Mouse (Mus musculus): ENCODE measurements around the gene Dpysl4. TPM values are rescaled to one million over a fixed set of nuclear protein-coding genes. Genes with fewer than 3 reads are reported as not detected.

Gene Dpysl4
- total and polyA plus RNA-seq, 3 experiments, result not detected

DNA sequence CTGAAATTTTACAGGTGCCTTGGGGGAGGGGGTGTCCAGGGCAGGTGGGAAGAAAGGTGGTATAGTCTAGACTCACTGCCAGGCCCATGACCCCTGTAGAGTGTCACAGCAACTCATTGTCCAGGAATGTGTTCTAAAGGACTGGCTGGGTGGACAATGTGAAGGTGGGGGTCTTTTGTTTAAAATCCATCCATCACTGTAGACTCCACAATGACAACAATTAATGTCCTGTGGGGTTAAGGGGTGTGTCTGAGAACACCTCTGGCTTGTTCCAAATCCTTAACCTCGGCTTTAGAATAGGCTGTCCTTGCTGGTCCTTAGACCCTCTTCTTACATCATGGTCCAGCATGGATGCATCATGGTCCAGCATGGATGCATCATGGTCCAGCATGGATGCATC is 1.5 kb upstream of the Dpysl4 start:
- Histone ChIP-seq H3K4me2 (ENCODE audit: insufficient read depth, low read depth, poor library complexity, severe bottlenecking) (no peak overlapping the region), H3K27ac (ENCODE audit: insufficient read depth, low read depth) (no peak overlapping the region), H3K9me3 (replicated peaks; ENCODE audit: low read length) (peaks cover 4% of the 10 kb centered on the region), H3K4me3 (replicated peaks in 1 of 3; ENCODE audit: low read depth in 2 of 3, low read length in 2 of 3, poor library complexity in 1 of 3) (no peak overlapping the region), H3K9ac (ENCODE audit: insufficient read depth, low read depth) (no peak overlapping the region), H3K79me2 (replicated peaks; ENCODE audit: control insufficient read depth, extremely low read depth, insufficient read depth, poor library complexity, severe bottlenecking) (no peaks in the 10 kb centered on the region), H3K36me3 (replicated peaks in 1 of 2; ENCODE audit: control insufficient read depth in 1 of 2, insufficient read depth in 1 of 2, low read length in 1 of 2) (no peaks in the 10 kb centered on the region), H3K27me3 (replicated peaks) (peaks cover 62% of the 10 kb centered on the region), H3K4me1 (ENCODE audit: control insufficient read depth in 1 of 2, insufficient read depth in 2 of 2) (no peaks in the 10 kb centered on the region)
- dilution Hi-C loops (cut with MboI; ENCODE audit: extremely low pct_ligation_motif_present, extremely low pct_unique_long_range_greater_than_20kb, low sequenced_read_pairs), result no loop called here
- in situ Hi-C loops (cut with MboI; ENCODE audit: low pct_ligation_motif_present, low pct_unique_long_range_greater_than_20kb, low sequenced_read_pairs), result no loop called here
- TF ChIP-seq ETS1 (conservative IDR thresholded peaks at IDR 0.05; ENCODE audit: low read depth, low read length), result no peak
- TF ChIP-seq MXI1 (IDR thresholded peaks at IDR 0.05; ENCODE audit: low read depth, low read length), result no peak
- no peak for TF ChIP-seq ZMIZ1 (IDR thresholded peaks at IDR 0.05; ENCODE audit: low read depth, low read length)
- no peak for TF ChIP-seq CTCF (conservative IDR thresholded peaks at IDR 0.05 in 1 of 2, IDR thresholded peaks at IDR 0.05 in 1 of 2; ENCODE audit: low read depth in 2 of 2, low read length in 2 of 2)
- TF ChIP-seq NRF1 (IDR thresholded peaks at IDR 0.05; ENCODE audit: low read depth, low read length), result no peak
- no peak for TF ChIP-seq POLR2A (IDR thresholded peaks at IDR 0.05; ENCODE audit: low read depth, low read length)
- no peak for TF ChIP-seq MAFK (IDR thresholded peaks at IDR 0.05; ENCODE audit: insufficient replicate concordance, low read length)
- TF ChIP-seq SMC3 (IDR thresholded peaks at IDR 0.05; ENCODE audit: low read depth, low read length), result no peak
- TF ChIP-seq MAZ (IDR thresholded peaks at IDR 0.05; ENCODE audit: low read depth, low read length), result no peak
- no peak for TF ChIP-seq E2F4 (IDR thresholded peaks at IDR 0.05; ENCODE audit: insufficient replicate concordance, low read depth, low read length)
- TF ChIP-seq UBTF (IDR thresholded peaks at IDR 0.05; ENCODE audit: low read depth, low read length), result no peak
- no peak for TF ChIP-seq USF2 (conservative IDR thresholded peaks at IDR 0.05; ENCODE audit: low read depth, low read length)
- no peak for TF ChIP-seq EP300 (IDR thresholded peaks at IDR 0.05; ENCODE audit: low read length)
- no peak for TF ChIP-seq MEF2A (IDR thresholded peaks at IDR 0.05; ENCODE audit: borderline replicate concordance, low read depth, low read length)
- no peak for TF ChIP-seq ZKSCAN1 (IDR thresholded peaks at IDR 0.05; ENCODE audit: borderline replicate concordance, low read depth, low read length)
- DNase-seq (ENCODE audit: extremely low read depth), result no peak

DNA sequence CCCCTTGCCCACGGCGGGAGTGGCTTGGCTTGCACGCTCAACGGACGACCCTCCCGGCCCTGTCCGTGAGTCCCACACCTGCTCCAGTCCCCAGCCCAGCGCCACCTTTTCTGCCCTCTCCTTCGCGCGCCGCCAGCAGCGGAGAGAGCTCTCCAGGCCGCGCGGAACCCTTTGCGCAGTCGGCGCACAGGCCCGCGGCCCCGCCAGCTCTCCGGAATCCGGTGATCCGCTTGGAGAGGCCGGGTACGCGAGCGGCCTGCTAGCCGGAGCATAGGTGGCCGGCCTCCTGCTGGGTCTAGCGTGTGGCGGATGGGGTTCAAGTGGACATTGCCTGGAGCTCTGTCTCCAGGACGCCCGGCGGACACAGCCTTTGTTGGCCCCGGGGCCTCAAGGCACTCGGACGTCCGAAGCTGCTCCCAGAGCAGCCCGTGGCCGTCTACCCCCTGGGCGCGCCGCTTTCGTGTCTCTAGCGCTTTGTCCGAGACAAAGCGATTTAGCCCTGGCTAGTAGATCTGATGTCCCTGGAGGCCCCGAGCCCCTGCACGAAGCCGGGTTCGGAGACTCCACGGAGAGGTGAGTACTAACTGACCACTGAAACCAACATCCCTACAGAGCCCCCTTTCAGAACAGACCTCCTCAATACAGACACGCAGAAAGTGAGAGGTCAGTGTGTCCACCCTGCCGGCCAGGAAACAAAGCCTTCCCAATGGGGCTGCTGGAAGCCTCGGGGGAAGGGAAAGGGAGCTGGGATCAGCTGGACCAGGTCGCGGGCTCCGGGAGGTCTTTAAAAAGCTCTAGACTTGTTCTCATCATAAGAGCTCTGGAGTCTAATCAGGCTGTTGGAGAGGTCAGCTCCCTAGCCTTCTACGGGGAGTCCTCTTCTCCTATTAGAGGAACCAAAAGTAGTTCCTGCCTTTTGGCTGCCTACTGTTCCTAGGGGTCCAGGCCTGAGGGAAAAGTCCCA is 676 bp downstream of the Dpysl4 start:
- TF ChIP-seq POLR2A (IDR thresholded peaks at IDR 0.05; ENCODE audit: low read depth, low read length) (no peak), RCOR1 (conservative IDR thresholded peaks at IDR 0.05; ENCODE audit: low read depth, low read length) (no peak), MAX (IDR thresholded peaks at IDR 0.05; ENCODE audit: low read length) (no peak), CHD2 (IDR thresholded peaks at IDR 0.05; ENCODE audit: low read length) (no peak), NRF1 (IDR thresholded peaks at IDR 0.05; ENCODE audit: low read depth, low read length) (no peak)
- H3K36me3 ChIP-seq (replicated peaks in 1 of 2; ENCODE audit: control insufficient read depth in 1 of 2, insufficient read depth in 1 of 2, low read length in 1 of 2), result no peaks in the 10 kb centered on the region
- no peaks in the 10 kb centered on the region for H3K9me3 ChIP-seq (replicated peaks; ENCODE audit: low read length)
- no peak overlapping the region for H3K4me2 ChIP-seq (ENCODE audit: insufficient read depth, low read depth, poor library complexity, severe bottlenecking)
- H3K27ac ChIP-seq (ENCODE audit: insufficient read depth, low read depth), result no peak overlapping the region
- no peaks in the 10 kb centered on the region for H3K4me1 ChIP-seq (ENCODE audit: control insufficient read depth in 1 of 2, insufficient read depth in 2 of 2)
- no peak for DNase-seq (ENCODE audit: extremely low read depth)
- no peaks in the 10 kb centered on the region for H3K79me2 ChIP-seq (replicated peaks; ENCODE audit: control insufficient read depth, extremely low read depth, insufficient read depth, poor library complexity, severe bottlenecking)
- peaks cover 72% of the 10 kb centered on the region for H3K27me3 ChIP-seq (replicated peaks)
- in situ Hi-C loops (cut with MboI; ENCODE audit: low pct_ligation_motif_present, low pct_unique_long_range_greater_than_20kb, low sequenced_read_pairs) (no loop called here), dilution Hi-C loops (cut with MboI; ENCODE audit: extremely low pct_ligation_motif_present, extremely low pct_unique_long_range_greater_than_20kb, low sequenced_read_pairs) (no loop called here)
- no peak overlapping the region for H3K4me3 ChIP-seq (replicated peaks in 1 of 3; ENCODE audit: low read depth in 2 of 3, low read length in 2 of 3, poor library complexity in 1 of 3)
- H3K9ac ChIP-seq (ENCODE audit: insufficient read depth, low read depth), result no peak overlapping the region

Data from CH12.LX (cell line).